Mouse (Mus musculus) forebrain, embryonic 16.5 days (tissue): ENCODE measurements at regions not wholly inside any gene's neighbourhood (a gene's known extent, or its start where the extent isn't known, plus 50 kb on each side); places are given as distances from the start of the nearest gene placed in this dataset.

Experiments
- ATAC-seq: fragments of 200-750 bp; cut with Nextera tagmentation; 2 replicates; pipeline ENCODE4 v1.8.0; 2017; ENCODE audit warnings: mild to moderate bottlenecking, moderate library complexity
- H3K27ac ChIP-seq: fragments of 300-500 bp; sonication (generic); 2 replicates; pipeline ENCODE4 v1.5.1; 2014; ENCODE audit warnings: low read length, control low read depth
- H3K27me3 ChIP-seq: fragments of 300-500 bp; sonication (generic); replicated peaks from 2 replicates; pipeline ENCODE4 v1.6.1; 2014; ENCODE audit warnings: low read length; ENCODE audit not compliant: control insufficient read depth, insufficient read depth
- H3K36me3 ChIP-seq: fragments of 300-500 bp; sonication (generic); 2 replicates; pipeline ENCODE4 v1.6.1; 2014; ENCODE audit not compliant: control insufficient read depth, insufficient read depth
- H3K4me1 ChIP-seq: fragments of 300-500 bp; sonication (generic); replicated peaks from 2 replicates; pipeline ENCODE4 v1.6.1; 2014; ENCODE audit warnings: low read length; ENCODE audit not compliant: control insufficient read depth, insufficient read depth
- H3K4me2 ChIP-seq: fragments of 300-500 bp; sonication (generic); 2 replicates; pipeline ENCODE4 v1.6.1; 2014; ENCODE audit warnings: mild to moderate bottlenecking, low read length, control low read depth
- H3K4me3 ChIP-seq: fragments of 300-500 bp; sonication (generic); replicated peaks from 2 replicates; pipeline ENCODE4 v1.5.1; 2014; ENCODE audit warnings: mild to moderate bottlenecking, low read length, control low read depth
- H3K9ac ChIP-seq: fragments of 300-500 bp; sonication (generic); replicated peaks from 2 replicates; pipeline ENCODE4 v1.6.1; 2014; ENCODE audit warnings: low read depth, low read length, control low read depth
- H3K9me3 ChIP-seq: fragments of 300-500 bp; sonication (generic); 2 replicates; pipeline ENCODE4 v1.6.1; 2016; ENCODE audit warnings: low read length; ENCODE audit not compliant: control insufficient read depth
- WGBS: fragments of 180-500 bp; shearing (Covaris S2); extraction: QIAGEN DNeasy Blood & Tissue Kit; methylation state at CpG from one replicate; pipeline ENCODE4 v1.1.7; 2014; 5-methylcytosine and 5-hydroxymethylcytosine counted together

DNA sequence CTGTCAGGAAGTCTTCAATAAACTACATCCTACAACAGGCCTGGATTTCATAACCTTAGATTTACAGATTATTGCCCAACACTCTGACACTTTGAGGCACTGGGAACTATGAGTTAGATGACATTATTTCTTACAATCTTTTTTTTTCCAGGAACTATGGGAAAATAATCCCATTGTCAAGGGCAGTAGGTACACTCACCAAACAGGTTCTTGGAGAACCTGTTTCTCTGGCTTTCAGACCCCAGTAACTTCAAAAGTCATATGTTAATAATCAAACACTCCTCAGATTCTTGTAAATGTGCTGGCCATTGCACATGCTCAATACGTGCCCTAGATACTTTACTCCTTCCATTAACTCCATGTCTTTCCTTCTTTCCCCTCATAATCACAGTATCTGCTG, 769.1 kb downstream of the Nedd1 start:
- no peak for ATAC-seq
- H3K27me3 ChIP-seq = no peaks in the 10 kb centered on the region
- no peaks in the 10 kb centered on the region for H3K9me3 ChIP-seq
- H3K27ac ChIP-seq = no peak overlapping the region
- no peak overlapping the region for H3K9ac ChIP-seq
- no peaks in the 10 kb centered on the region for H3K4me1 ChIP-seq
- H3K4me3 ChIP-seq = no peak overlapping the region
- 95% methylated on average over 1 of the region's 1 CpGs for WGBS
- H3K36me3 ChIP-seq = no peaks in the 10 kb centered on the region
- no peak overlapping the region for H3K4me2 ChIP-seq

DNA sequence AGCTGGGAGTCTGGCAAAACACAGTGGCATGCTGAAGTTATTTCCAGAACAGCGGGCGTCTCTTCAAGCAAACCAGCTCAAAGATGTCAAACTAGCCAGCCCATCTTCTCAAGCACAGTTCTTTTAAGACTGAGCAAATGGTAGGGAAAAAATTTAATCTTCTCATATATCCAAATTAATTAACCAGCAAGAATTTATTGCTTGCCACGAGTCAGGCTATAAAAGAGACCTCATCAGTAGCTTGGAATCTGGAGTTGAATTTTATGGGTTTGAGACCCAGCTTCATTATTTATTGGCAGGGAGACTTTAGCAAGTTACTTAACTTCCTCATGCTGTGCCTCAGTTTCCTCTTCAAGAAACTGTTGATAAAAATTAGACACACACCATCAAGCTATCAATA, 742.5 kb upstream of the Tmpo start:
- Histone ChIP-seq H3K27me3 (no peaks in the 10 kb centered on the region), H3K4me3 (no peak overlapping the region), H3K9me3 (no peaks in the 10 kb centered on the region), H3K4me2 (no peak overlapping the region), H3K27ac (no peak overlapping the region), H3K9ac (no peak overlapping the region), H3K36me3 (no peaks in the 10 kb centered on the region), H3K4me1 (no peaks in the 10 kb centered on the region)
- no peak for ATAC-seq
- 84% methylated on average over 3 of the region's 3 CpGs for WGBS

- Histone ChIP-seq H3K4me3 (no peak overlapping the region), H3K4me1 (peaks cover 9% of the 10 kb centered on the region), H3K9ac (no peak overlapping the region), H3K27ac (no peak overlapping the region), H3K36me3 (no peaks in the 10 kb centered on the region), H3K27me3 (0 out of 2 replicates have a peak, but pooled peaks cover 4% of the 10 kb centered on the region), H3K4me2 (no peak overlapping the region), H3K9me3 (no peaks in the 10 kb centered on the region)
- 87% methylated on average over 6 of the region's 6 CpGs for WGBS
- ATAC-seq = no peak
Observed at GRCm38 (mm10) chr10:91889864-91890263, 708.7 kb upstream of the Tmpo start.

- H3K9ac ChIP-seq = no peak overlapping the region
- WGBS = 22% methylated on average over 4 of the region's 4 CpGs
- H3K27ac ChIP-seq = no peak overlapping the region
- ATAC-seq = peak; percentile 90
- H3K4me3 ChIP-seq = no peak overlapping the region
- no peaks in the 10 kb centered on the region for H3K36me3 ChIP-seq
- no peak overlapping the region for H3K4me2 ChIP-seq
- peaks cover 9% of the 10 kb centered on the region for H3K4me1 ChIP-seq
- H3K27me3 ChIP-seq = 0 out of 2 replicates have a peak, but pooled peaks cover 5% of the 10 kb centered on the region
- H3K9me3 ChIP-seq = no peaks in the 10 kb centered on the region
Observed at GRCm38 (mm10) chr10:91888537-91888936, 707.4 kb upstream of the Tmpo start.

- peaks cover 13% of the 10 kb centered on the region for H3K4me1 ChIP-seq
- H3K27me3 ChIP-seq = peaks cover 7% of the 10 kb centered on the region; the same call in 1 of the 2 replicates
- ATAC-seq = no peak
- no peaks in the 10 kb centered on the region for H3K9me3 ChIP-seq
- H3K36me3 ChIP-seq = no peaks in the 10 kb centered on the region
- no peak overlapping the region for H3K9ac ChIP-seq
- no peak overlapping the region for H3K4me3 ChIP-seq
- 68% methylated on average over 5 of the region's 5 CpGs for WGBS
- H3K27ac ChIP-seq = no peak overlapping the region
- H3K4me2 ChIP-seq = no peak overlapping the region
Observed at GRCm38 (mm10) chr10:91883155-91883554, 702.0 kb upstream of the Tmpo start.

DNA sequence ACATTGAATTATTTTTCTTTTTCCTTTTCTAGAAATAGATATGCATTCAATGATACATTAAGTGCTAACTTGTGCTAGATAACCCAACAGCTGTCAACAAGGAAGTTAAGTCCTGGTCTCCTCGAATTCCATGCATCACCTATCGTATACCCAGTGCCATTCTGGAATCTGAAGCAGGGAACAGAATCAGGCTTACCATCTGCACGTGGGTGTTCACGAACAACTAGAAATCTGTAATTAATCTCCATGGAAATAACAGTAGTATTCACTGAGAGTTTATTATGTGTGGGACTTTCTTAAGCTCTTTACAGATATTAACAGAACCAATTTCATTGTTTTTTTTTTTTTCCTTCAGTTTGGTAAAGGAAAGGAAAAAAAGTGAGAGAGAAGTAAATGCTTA, 701.4 kb upstream of the Tmpo start:
- ATAC-seq = no peak

GRCm38 (mm10) chr10:91881521-91882228, 700.6 kb upstream of the Tmpo start:
- H3K9me3 ChIP-seq = no peaks in the 10 kb centered on the region
- H3K4me1 ChIP-seq = peaks cover 11% of the 10 kb centered on the region
- WGBS = 5% methylated on average over 9 of the region's 9 CpGs
- no peak overlapping the region for H3K27ac ChIP-seq
- peak; percentile 93 for ATAC-seq
- H3K27me3 ChIP-seq = peaks cover 10% of the 10 kb centered on the region
- no peaks in the 10 kb centered on the region for H3K36me3 ChIP-seq
- H3K4me2 ChIP-seq = no peak overlapping the region
- H3K4me3 ChIP-seq = no peak overlapping the region
- H3K9ac ChIP-seq = no peak overlapping the region

More for the DNA sequence above, 701.4 kb upstream of the Tmpo start:
- Histone ChIP-seq H3K4me2 (no peak overlapping the region), H3K27ac (no peak overlapping the region), H3K4me3 (no peak overlapping the region), H3K9me3 (no peaks in the 10 kb centered on the region), H3K9ac (no peak overlapping the region), H3K4me1 (peaks cover 11% of the 10 kb centered on the region), H3K27me3 (peaks cover 10% of the 10 kb centered on the region), H3K36me3 (no peaks in the 10 kb centered on the region)
- WGBS = 60% methylated on average over 4 of the region's 4 CpGs

DNA sequence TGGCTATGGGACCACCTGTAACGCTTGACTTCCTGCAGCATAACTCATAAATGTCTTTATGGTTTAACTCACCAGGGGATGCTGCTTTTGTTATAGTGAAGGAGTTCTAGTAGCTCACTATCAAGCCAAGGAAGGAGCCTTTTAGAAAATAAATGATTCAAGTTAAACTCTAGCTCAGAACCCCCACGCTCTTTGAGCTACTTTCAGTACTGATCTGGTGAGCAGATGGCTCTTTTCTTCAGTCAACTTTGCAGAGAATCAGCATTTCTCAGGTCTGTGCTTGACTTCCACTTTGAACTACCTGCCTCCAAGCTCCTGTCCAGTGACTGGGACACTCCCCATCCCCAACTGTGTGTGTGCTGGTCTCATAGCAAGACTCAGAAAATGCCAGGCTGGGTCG, 694.3 kb upstream of the Tmpo start:
- Histone ChIP-seq H3K27me3 (peaks cover 3% of the 10 kb centered on the region), H3K4me1 (no peaks in the 10 kb centered on the region), H3K4me2 (no peak overlapping the region), H3K4me3 (no peak overlapping the region), H3K9ac (no peak overlapping the region), H3K27ac (no peak overlapping the region), H3K36me3 (no peaks in the 10 kb centered on the region), H3K9me3 (no peaks in the 10 kb centered on the region)
- ATAC-seq = no peak
- WGBS = 85% methylated on average over 3 of the region's 3 CpGs

- no peaks in the 10 kb centered on the region for H3K9me3 ChIP-seq
- no peaks in the 10 kb centered on the region for H3K4me1 ChIP-seq
- no peak overlapping the region for H3K27ac ChIP-seq
- no peak overlapping the region for H3K9ac ChIP-seq
- H3K36me3 ChIP-seq = no peaks in the 10 kb centered on the region
- ATAC-seq = no peak; the same call in 1 of the 2 replicates
- WGBS = 32% methylated on average over 4 of the region's 4 CpGs
- H3K4me2 ChIP-seq = no peak overlapping the region
- H3K4me3 ChIP-seq = no peak overlapping the region
- H3K27me3 ChIP-seq = no peaks in the 10 kb centered on the region; the same call in 1 of the 2 replicates
Observed at GRCm38 (mm10) chr10:91871244-91871643, 690.1 kb upstream of the Tmpo start.
